Mouse (Mus musculus) spleen, postnatal 4 days (tissue): ENCODE measurements around the gene Vps13d.

Experiments used
- DNase-seq, 2 experiments: peaks; one replicate each; pipeline ENCODE4 v3.0.0; 2022; ENCODE audit warnings: low spot score in 2 of 2

The Vps13d gene

GRCm38 (mm10) chr4:144975505-144975904 is 219.3 kb downstream of the Vps13d start:
- no peak for DNase-seq

DNA sequence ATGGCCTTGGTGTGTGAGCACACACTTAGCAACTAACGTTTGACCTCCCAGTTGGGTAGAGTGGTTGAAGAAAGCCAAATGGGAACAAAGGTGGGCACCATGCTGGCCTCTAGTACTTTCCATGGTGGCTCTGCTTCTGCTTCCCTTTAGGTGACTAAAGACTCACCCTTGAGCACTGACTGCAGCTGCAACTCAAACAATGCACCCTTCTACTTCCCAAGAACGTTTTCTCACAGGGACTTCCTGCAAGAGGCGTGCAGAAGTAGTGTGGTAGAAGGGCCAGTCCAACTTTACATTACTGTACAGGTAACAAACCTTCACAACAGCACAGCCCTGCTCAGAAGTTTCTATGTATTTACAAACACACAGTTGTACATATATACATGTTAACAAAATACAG is 220.3 kb downstream of the Vps13d start:
- DNase-seq, result no peak

DNA sequence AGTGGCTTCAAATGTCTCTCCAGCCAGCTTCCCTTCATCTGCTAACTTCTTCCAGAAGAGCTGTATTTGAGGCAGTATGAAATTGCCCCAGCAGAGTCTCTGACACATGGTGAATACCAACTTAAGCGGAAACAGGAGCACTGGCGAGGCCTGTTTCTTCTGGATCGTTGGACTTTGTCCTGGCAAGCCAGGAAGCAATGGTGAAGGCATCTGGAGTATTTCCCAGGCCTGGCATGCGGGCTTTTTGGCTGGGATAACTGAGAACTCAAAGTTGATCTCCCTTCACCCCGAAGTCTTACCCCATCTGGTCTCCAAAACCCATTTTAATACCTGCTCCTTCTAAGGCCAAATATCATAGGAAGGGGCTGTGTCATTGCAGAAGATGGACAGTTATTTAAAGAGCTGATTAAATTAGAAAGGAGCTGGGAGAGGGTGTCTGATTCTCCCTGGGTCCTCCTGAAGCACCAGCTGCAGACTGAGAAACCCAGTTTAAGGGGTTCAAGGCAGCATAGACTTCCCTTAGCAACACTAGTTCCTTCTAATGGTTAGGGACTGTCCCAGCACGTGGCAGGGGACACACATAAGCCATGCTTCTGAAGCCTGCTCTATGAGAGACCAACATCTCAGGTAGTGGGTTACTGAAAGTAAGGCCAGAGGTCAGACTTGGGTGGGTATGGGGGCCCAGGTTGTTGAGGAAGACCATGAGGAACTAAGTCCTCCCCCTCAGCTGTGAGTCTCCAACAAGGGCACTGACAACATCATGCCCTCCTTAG is 221.7 kb downstream of the Vps13d start:
- DNase-seq, result no peak

GRCm38 (mm10) chr4:144971048-144971447 is 223.8 kb downstream of the Vps13d start:
- DNase-seq, result no peak

DNA sequence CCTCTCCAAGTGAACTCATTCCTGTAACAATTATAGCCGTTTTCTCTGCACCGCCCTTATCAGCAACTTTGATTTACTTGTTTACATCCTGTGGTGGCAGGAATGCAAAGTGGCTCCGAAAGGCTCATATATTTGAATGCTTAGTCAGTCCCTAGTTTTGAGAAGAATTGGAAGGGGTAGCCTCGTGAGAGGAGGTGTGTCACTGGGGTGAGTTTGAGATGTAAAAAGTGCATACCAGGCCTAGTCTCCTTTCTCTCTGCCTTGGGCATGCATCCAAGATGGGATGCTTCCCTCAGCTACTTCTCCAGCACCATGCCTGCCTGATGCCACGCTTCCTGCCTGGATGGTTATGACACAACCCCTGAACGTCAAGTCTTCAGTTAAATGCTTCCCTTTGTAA is 225.8 kb downstream of the Vps13d start:
- no peak for DNase-seq

DNA sequence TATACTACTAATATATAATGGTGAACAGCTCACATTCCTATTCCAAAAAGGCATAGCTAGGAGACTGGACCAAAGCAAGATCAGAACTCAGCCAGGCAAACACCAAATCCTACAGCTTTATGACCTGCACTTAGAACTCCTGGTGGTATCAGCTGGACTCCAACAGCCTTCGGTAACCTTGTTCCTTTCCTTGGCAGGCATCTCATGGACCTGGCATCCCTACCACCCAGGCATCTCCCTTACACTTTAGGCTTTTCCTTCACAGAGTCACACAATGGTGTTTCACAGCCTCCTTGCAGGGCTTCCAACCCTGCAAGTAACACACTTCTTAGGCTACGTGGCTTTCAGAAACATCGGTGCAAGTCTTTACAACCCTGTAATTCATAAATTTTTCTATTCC is 226.4 kb downstream of the Vps13d start:
- DNase-seq, result no peak

GRCm38 (mm10) chr4:144965255-144965654 is 229.6 kb downstream of the Vps13d start:
- DNase-seq, result no peak

DNA sequence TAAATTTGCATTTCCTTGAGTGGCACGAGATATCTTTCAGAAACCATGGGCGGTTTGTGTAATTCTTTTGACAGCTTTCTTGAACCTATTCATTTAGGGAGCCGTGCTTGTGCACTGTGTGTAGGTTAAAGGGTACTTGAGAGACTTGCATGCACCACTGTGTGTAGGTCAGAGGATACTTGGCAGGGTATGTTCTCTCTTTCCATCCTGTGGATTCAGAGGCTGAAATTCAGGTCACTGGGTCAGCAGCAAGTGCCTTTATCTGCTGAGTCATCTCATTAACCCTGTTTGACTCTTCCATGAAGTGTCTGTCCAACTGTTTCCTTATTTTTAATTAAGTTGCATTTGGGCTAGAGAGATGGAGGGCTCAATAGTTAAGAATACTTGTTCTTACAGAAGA is 233.1 kb downstream of the Vps13d start:
- no peak for DNase-seq

DNA sequence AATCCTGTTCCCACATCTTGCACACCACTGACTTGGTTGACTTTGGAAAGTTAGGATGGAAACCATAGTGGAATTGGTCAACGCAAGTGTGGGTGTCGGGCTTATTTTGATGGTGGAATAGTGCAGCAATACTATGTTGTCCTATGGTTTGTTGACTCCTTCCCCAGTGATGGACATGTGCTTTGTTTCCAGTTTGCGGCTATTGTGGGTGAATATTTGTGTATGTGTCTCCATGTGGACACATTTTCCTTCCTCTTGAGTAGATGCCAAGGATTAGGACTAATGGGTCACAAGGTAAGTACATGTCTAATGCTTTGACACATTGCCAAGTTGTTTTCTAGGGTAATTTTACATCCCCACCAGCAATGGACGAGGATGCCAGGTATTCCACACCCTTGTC is 233.6 kb downstream of the Vps13d start:
- no peak for DNase-seq

- peak in 1 of 2 experiments; percentile 43 for DNase-seq
Observed at GRCm38 (mm10) chr4:144960188-144960904, 234.5 kb downstream of the Vps13d start.

DNA sequence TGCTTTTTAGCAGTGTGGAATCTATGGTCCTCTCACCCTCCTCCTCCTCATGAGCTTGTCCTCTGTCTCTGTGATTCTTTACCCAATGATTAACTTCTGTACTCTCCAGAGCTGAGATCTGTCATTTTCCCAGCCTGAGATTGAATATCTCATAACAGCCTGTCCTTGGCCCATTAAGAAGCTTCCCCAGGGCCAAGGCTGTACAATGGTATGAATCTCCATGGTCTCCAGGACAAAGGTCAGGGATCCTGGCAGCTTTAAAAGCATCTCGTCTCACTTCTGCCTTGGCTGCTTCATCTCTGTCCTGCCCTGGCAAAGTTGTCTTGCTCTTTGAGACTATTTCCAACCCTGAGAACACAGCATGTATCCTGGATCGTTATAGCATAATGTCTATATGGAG is 237.1 kb downstream of the Vps13d start:
- no peak for DNase-seq

- DNase-seq, result no peak
Observed at GRCm38 (mm10) chr4:144957186-144957585, 237.6 kb downstream of the Vps13d start.

GRCm38 (mm10) chr4:144956293-144956692 is 238.5 kb downstream of the Vps13d start:
- no peak for DNase-seq

DNA sequence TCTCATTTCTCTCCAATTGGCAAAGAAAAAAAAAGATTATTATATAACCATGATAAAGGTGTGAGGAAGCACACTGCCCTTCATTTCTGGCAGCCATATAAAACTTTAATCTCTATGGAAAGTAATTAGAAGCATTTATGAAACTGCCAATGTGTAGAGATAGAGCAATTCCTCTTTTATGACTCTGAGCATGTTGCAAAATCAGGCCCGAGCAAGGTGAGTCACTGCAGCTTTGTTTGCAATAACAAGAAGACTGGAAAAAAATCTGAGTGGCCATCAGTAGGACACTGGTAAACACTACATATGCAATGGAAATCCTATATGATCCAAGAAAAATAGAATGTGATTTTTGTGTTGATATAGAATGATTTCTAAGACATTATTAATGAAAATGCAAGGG is 238.9 kb downstream of the Vps13d start:
- DNase-seq, result no peak

- DNase-seq, result no peak
Observed at GRCm38 (mm10) chr4:144953421-144953820, 241.4 kb downstream of the Vps13d start.

- no peak for DNase-seq
Observed at GRCm38 (mm10) chr4:144951859-144952258, 242.9 kb downstream of the Vps13d start.

- DNase-seq, result no peak
Observed at GRCm38 (mm10) chr4:144950883-144951282, 243.9 kb downstream of the Vps13d start.

DNA sequence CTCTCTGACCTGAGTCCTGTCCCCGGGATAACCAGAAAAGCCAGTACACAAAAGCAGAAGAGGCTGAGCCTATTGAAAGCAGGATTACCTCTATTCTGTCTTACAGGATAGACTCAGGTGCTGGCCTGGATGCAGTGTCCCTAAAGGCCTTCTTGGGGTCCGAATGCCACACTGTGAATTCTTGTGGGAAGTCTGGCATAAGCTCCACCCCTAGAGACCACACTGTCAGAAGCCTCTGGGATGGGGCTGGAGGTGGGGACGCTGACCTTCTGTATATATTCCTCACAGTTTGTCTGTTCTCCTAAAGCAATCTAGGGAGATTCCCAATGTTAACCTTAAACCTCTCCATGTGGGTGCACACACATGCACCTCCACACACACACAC is 244.5 kb downstream of the Vps13d start:
- no peak for DNase-seq

GRCm38 (mm10) chr4:144949441-144950326 is 245.1 kb downstream of the Vps13d start:
- DNase-seq, result peak; percentile 82 to 83

- peak in 1 of 2 experiments; percentile 50 for DNase-seq
Observed at GRCm38 (mm10) chr4:144947738-144948390, 246.9 kb downstream of the Vps13d start.

- DNase-seq, result no peak
Observed at GRCm38 (mm10) chr4:144943273-144943672, 251.5 kb downstream of the Vps13d start.

- no peak for DNase-seq
Observed at GRCm38 (mm10) chr4:144942433-144942832, 252.4 kb downstream of the Vps13d start.
